Mouse (Mus musculus): ENCODE data around the gene Kctd14. TPM values are rescaled to one million over a fixed set of nuclear protein-coding genes. Genes with fewer than 3 reads are reported as not detected.

Kctd14 gene
- polyA plus RNA-seq, 1 experiment from 2014 or later = 0.93 TPM

GRCm38 (mm10) chr7:97416906-97417777 is 34.0 kb upstream of the Kctd14 start, which contains the start of gene Thrsp:
TSS of gene Thrsp (minus strand) at chr7:97417730.
- Histone ChIP-seq H3K36me3 (ENCODE audit: control insufficient read depth, insufficient read depth, low read length) (no peaks in the 10 kb centered on the region; the same call in 1 of the 2 replicates), H3K27ac (replicated peaks; ENCODE audit: low read depth, low read length) (no peak within 1 kb of the TSS; the same call in 1 of the 2 replicates), H3K27me3 (ENCODE audit: control insufficient read depth, insufficient read depth, low read length) (no peaks in the 10 kb centered on the region), H3K9ac (replicated peaks; ENCODE audit: low read length) (no peak within 1 kb of the TSS), H3K9me3 (ENCODE audit: control insufficient read depth, low read length) (no peaks in the 10 kb centered on the region), H3K4me2 (ENCODE audit: low read length) (no peak within 1 kb of the TSS), H3K4me1 (ENCODE audit: control insufficient read depth, insufficient read depth, low read length) (no peaks in the 10 kb centered on the region), H3K4me3 (replicated peaks; ENCODE audit: low read depth, low read length) (no peak within 1 kb of the TSS)
- ATAC-seq (ENCODE audit: low FRiP score, low TSS enrichment) = no peak
- 80% methylated on average over 25 of the region's 25 CpGs for WGBS
- DNase-seq = peak; percentile 44

DNA sequence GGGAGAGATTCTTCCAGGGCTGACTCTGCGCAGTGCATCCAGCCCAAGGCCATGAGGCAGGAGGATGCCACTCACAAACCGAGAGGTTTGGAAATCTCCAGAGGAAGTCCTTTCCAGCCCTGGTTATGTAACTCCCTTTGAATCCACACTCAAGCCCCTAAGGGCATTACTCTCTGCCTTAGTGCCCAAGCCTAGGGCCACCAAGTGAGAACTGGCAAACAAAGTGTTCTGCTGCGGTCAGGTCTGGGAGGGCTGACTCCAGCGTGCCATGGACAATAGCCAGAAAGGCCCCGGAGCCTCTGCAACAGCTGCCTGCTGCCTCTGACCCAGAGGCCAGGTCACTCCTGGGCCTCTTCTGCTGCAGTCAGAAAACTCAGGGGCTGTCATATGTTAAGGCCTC is 32.4 kb upstream of the Kctd14 start:
- no peaks in the 10 kb centered on the region for H3K36me3 ChIP-seq (ENCODE audit: control insufficient read depth, insufficient read depth, low read length)
- ATAC-seq (ENCODE audit: low FRiP score, low TSS enrichment) (peak; percentile 23; the same call in 1 of the 2 replicates), DNase-seq (no peak)
- H3K4me1 ChIP-seq (ENCODE audit: control insufficient read depth, insufficient read depth, low read length) = no peaks in the 10 kb centered on the region
- WGBS = 65% methylated on average over 5 of the region's 5 CpGs
- no peak overlapping the region for H3K4me3 ChIP-seq (replicated peaks; ENCODE audit: low read depth, low read length)
- H3K27me3 ChIP-seq (ENCODE audit: control insufficient read depth, insufficient read depth, low read length) = no peaks in the 10 kb centered on the region
- H3K9ac ChIP-seq (replicated peaks; ENCODE audit: low read length) = no peak overlapping the region
- H3K4me2 ChIP-seq (ENCODE audit: low read length) = no peak overlapping the region
- H3K9me3 ChIP-seq (ENCODE audit: control insufficient read depth, low read length) = no peaks in the 10 kb centered on the region
- no peak overlapping the region for H3K27ac ChIP-seq (replicated peaks; ENCODE audit: low read depth, low read length)

GRCm38 (mm10) chr7:97419163-97419562 is 32.0 kb upstream of the Kctd14 start:
- H3K4me1 ChIP-seq (ENCODE audit: control insufficient read depth, insufficient read depth, low read length) = no peaks in the 10 kb centered on the region
- H3K4me2 ChIP-seq (ENCODE audit: low read length) = no peak overlapping the region
- H3K9ac ChIP-seq (replicated peaks; ENCODE audit: low read length) = no peak overlapping the region
- 88% methylated on average over 5 of the region's 5 CpGs for WGBS
- H3K9me3 ChIP-seq (ENCODE audit: control insufficient read depth, low read length) = no peaks in the 10 kb centered on the region
- no peak overlapping the region for H3K4me3 ChIP-seq (replicated peaks; ENCODE audit: low read depth, low read length)
- no peak overlapping the region for H3K27ac ChIP-seq (replicated peaks; ENCODE audit: low read depth, low read length)
- ATAC-seq (ENCODE audit: low FRiP score, low TSS enrichment) = no peak
- no peaks in the 10 kb centered on the region for H3K36me3 ChIP-seq (ENCODE audit: control insufficient read depth, insufficient read depth, low read length)
- no peaks in the 10 kb centered on the region for H3K27me3 ChIP-seq (ENCODE audit: control insufficient read depth, insufficient read depth, low read length)
- DNase-seq = no peak

- Histone ChIP-seq H3K4me1 (ENCODE audit: control insufficient read depth, insufficient read depth, low read length) (0 out of 2 replicates have a peak, but pooled peaks cover 4% of the 10 kb centered on the region), H3K27me3 (ENCODE audit: control insufficient read depth, insufficient read depth, low read length) (no peaks in the 10 kb centered on the region), H3K9me3 (ENCODE audit: control insufficient read depth, low read length) (no peaks in the 10 kb centered on the region), H3K27ac (replicated peaks; ENCODE audit: low read depth, low read length) (no peak overlapping the region), H3K36me3 (ENCODE audit: control insufficient read depth, insufficient read depth, low read length) (no peaks in the 10 kb centered on the region), H3K4me2 (ENCODE audit: low read length) (no peak overlapping the region), H3K9ac (replicated peaks; ENCODE audit: low read length) (no peak overlapping the region), H3K4me3 (replicated peaks; ENCODE audit: low read depth, low read length) (no peak overlapping the region)
- WGBS = 71% methylated on average over 1 of the region's 1 CpGs
- no peak for DNase-seq
- ATAC-seq (ENCODE audit: low FRiP score, low TSS enrichment) = no peak
Observed at GRCm38 (mm10) chr7:97420406-97420805, 30.7 kb upstream of the Kctd14 start.

- peak; percentile 15 for DNase-seq
- Histone ChIP-seq H3K36me3 (ENCODE audit: control insufficient read depth, insufficient read depth, low read length) (no peaks in the 10 kb centered on the region), H3K4me2 (ENCODE audit: low read length) (no peak overlapping the region), H3K27me3 (ENCODE audit: control insufficient read depth, insufficient read depth, low read length) (no peaks in the 10 kb centered on the region), H3K4me1 (ENCODE audit: control insufficient read depth, insufficient read depth, low read length) (0 out of 2 replicates have a peak, but pooled peaks cover 4% of the 10 kb centered on the region), H3K27ac (replicated peaks; ENCODE audit: low read depth, low read length) (no peak overlapping the region), H3K4me3 (replicated peaks; ENCODE audit: low read depth, low read length) (no peak overlapping the region), H3K9me3 (ENCODE audit: control insufficient read depth, low read length) (no peaks in the 10 kb centered on the region), H3K9ac (replicated peaks; ENCODE audit: low read length) (no peak overlapping the region)
- no peak for ATAC-seq (ENCODE audit: low FRiP score, low TSS enrichment)
- 85% methylated on average over 8 of the region's 8 CpGs for WGBS
Observed at GRCm38 (mm10) chr7:97420958-97421651, 30.0 kb upstream of the Kctd14 start.

DNA sequence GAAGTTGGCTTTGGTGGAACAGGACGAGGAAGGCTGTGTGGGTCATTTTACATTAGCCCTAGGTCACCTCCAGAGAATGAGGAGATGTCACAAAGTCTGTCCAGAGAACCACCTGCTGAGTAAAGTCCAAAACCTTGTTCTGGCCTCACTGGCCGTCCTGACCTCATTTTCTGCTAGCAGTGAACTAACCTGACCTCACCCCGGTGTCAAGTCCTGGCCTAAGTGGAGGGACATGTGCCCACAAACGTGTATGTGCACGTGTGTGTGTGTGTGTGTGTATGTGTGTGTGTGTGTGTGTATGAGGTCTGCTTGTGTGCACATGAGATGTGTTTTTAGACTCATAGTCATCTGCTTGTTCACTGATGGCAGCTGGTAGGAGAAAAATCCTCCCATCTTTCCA is 27.4 kb upstream of the Kctd14 start:
- H3K36me3 ChIP-seq (ENCODE audit: control insufficient read depth, insufficient read depth, low read length) = no peaks in the 10 kb centered on the region
- no peaks in the 10 kb centered on the region for H3K9me3 ChIP-seq (ENCODE audit: control insufficient read depth, low read length)
- H3K27me3 ChIP-seq (ENCODE audit: control insufficient read depth, insufficient read depth, low read length) = no peaks in the 10 kb centered on the region
- WGBS = 65% methylated on average over 5 of the region's 5 CpGs
- no peak overlapping the region for H3K27ac ChIP-seq (replicated peaks; ENCODE audit: low read depth, low read length)
- no peak for ATAC-seq (ENCODE audit: low FRiP score, low TSS enrichment)
- no peak overlapping the region for H3K9ac ChIP-seq (replicated peaks; ENCODE audit: low read length)
- DNase-seq = no peak
- H3K4me3 ChIP-seq (replicated peaks; ENCODE audit: low read depth, low read length) = no peak overlapping the region
- 0 out of 2 replicates have a peak, but pooled peaks cover 4% of the 10 kb centered on the region for H3K4me1 ChIP-seq (ENCODE audit: control insufficient read depth, insufficient read depth, low read length)
- no peak overlapping the region for H3K4me2 ChIP-seq (ENCODE audit: low read length)

GRCm38 (mm10) chr7:97424621-97425245 is 26.4 kb upstream of the Kctd14 start:
- Histone ChIP-seq H3K36me3 (ENCODE audit: control insufficient read depth, insufficient read depth, low read length) (no peaks in the 10 kb centered on the region), H3K4me2 (ENCODE audit: low read length) (no peak overlapping the region), H3K4me3 (replicated peaks; ENCODE audit: low read depth, low read length) (no peak overlapping the region), H3K9me3 (ENCODE audit: control insufficient read depth, low read length) (no peaks in the 10 kb centered on the region), H3K4me1 (ENCODE audit: control insufficient read depth, insufficient read depth, low read length) (peaks cover 12% of the 10 kb centered on the region), H3K9ac (replicated peaks; ENCODE audit: low read length) (0 out of 2 replicates have a peak overlapping the region, but pooled peaks have one; percentile 23), H3K27me3 (ENCODE audit: control insufficient read depth, insufficient read depth, low read length) (no peaks in the 10 kb centered on the region), H3K27ac (replicated peaks; ENCODE audit: low read depth, low read length) (peak overlapping the region; percentile 32; the same call in 1 of the 2 replicates)
- DNase-seq (peak; percentile 93), ATAC-seq (ENCODE audit: low FRiP score, low TSS enrichment) (peak; percentile 85)
- WGBS = 8% methylated on average over 12 of the region's 12 CpGs

DNA sequence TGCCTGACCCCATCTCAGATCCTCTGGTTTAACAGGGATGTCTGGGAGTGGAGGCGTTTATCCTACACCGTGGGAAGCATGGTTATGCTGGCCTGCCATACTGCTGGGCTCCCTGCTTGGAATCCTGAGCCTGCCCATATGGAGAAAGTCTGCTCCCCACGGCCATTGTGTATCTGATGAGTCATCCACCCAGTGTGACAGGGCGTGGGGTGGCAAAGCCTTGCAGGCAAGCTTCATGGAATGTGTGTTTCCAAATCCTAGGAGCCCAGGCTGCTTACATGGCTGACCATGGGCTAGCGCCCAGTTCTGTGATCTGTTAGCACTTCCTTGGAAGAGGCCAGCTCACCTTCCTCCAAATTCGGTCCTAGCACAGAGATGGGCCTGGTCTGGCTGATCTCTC is 24.6 kb upstream of the Kctd14 start:
- no peak overlapping the region for H3K27ac ChIP-seq (replicated peaks; ENCODE audit: low read depth, low read length)
- H3K4me1 ChIP-seq (ENCODE audit: control insufficient read depth, insufficient read depth, low read length) = peaks cover 17% of the 10 kb centered on the region
- H3K9ac ChIP-seq (replicated peaks; ENCODE audit: low read length) = no peak overlapping the region; the same call in 1 of the 2 replicates
- DNase-seq (no peak), ATAC-seq (ENCODE audit: low FRiP score, low TSS enrichment) (no peak)
- 77% methylated on average over 6 of the region's 6 CpGs for WGBS
- H3K9me3 ChIP-seq (ENCODE audit: control insufficient read depth, low read length) = no peaks in the 10 kb centered on the region
- no peaks in the 10 kb centered on the region for H3K27me3 ChIP-seq (ENCODE audit: control insufficient read depth, insufficient read depth, low read length)
- H3K4me2 ChIP-seq (ENCODE audit: low read length) = no peak overlapping the region
- H3K36me3 ChIP-seq (ENCODE audit: control insufficient read depth, insufficient read depth, low read length) = no peaks in the 10 kb centered on the region
- no peak overlapping the region for H3K4me3 ChIP-seq (replicated peaks; ENCODE audit: low read depth, low read length)

All from midbrain, embryonic 14.5 days (tissue).